Mouse (Mus musculus) kidney, postnatal 14 days (tissue): ENCODE data around the gene Pnpo.

Source experiments
- DNase-seq: peaks from one replicate; pipeline ENCODE4 v3.0.0; 2022; ENCODE audit warnings: mixed read lengths

Pnpo gene

DNA sequence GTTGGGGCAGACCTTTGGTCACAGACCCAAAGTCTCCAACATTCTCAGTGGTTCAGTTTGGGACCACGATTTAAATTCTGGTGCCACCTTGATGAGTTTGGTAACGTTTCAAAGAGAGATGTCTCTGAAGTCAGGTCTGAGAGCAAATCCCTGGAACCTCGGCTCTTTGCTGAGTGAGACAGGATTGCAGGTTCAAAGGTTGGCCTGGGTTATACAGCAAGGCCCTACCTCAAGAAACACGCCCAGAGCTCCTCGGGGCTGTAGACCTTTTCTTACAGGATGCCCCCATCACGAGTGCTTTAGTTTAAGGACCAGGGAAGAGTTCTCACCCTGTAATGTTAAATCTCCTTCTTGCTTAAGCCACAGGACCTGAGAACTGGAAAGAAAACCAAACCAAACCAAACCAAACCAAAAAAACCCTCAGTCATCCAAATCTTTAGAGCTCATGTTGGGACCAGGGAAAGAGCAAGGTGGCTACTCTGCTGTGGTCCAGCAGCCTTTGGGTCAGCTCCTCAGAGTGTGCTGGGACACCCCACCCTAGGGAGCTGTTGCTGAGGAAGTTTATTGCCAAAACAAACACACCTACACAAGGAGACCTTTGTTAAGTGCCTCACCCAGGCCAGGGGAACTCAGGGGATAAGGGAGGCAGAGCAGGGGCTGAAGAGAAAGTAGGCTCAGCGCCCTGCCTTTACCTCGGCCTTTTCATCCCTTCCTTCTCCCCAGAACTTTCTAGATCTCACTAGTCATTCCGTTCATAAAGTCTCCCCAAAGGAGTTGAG lies 7.7 kb downstream of the Pnpo start:
- DNase-seq: no peak

DNA sequence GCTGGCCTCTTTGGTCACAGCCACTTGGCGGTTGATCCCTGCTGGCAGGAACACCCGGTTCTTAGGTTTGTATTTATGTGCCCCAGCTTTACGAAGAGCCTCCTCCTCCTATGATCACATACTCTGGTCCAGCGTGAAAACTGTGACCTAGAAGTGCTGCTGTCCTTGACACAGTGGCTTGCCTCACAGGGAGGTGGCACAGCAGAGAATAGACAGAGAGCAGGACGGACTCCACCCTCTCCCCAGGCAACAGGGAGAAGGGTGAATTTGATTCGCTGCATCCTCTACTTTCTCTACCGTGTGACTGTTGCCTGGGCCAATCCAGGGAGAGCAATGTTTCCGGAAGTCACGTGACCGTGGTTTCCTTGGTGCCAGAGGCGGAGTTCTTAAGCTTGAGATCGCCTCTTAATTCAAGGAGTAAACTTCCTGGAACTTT lies 8.8 kb downstream of the Pnpo start:
- DNase-seq: peak; percentile 89

DNA sequence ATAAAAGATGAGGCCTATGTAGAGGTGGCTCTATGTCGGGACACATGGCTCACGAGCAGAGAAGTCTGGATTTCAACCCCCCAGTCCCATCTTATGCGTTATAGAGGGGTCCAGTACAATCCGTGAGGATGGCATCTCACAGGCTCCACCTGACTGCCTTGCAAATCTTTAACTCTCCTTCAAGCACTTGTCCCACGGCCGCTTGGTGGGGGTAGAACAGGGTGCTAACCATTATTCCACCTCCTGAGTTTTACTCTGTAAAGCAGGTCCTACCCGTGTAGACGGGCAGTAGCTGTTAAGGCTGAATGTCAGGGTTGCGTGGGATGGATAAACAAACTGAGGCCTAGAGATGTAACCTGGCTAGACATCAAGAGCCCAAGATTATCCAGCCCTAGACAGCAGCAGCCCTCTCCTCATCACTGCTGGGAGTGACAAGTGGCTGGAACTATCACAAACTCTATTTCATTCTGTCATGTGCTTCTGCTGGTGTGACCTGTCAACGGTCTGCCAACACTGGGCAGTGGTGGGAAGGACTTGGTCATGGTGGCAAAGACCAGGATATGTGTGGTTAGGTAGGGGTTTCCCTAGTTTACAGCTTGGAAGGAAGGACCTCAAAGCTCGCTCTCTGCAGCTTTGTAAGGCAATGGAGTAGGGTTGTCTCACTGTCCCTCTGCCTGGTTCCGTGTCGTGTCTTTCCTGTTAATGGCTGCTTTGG lies 10.1 kb downstream of the Pnpo start:
- peak; percentile 48 for DNase-seq

DNA sequence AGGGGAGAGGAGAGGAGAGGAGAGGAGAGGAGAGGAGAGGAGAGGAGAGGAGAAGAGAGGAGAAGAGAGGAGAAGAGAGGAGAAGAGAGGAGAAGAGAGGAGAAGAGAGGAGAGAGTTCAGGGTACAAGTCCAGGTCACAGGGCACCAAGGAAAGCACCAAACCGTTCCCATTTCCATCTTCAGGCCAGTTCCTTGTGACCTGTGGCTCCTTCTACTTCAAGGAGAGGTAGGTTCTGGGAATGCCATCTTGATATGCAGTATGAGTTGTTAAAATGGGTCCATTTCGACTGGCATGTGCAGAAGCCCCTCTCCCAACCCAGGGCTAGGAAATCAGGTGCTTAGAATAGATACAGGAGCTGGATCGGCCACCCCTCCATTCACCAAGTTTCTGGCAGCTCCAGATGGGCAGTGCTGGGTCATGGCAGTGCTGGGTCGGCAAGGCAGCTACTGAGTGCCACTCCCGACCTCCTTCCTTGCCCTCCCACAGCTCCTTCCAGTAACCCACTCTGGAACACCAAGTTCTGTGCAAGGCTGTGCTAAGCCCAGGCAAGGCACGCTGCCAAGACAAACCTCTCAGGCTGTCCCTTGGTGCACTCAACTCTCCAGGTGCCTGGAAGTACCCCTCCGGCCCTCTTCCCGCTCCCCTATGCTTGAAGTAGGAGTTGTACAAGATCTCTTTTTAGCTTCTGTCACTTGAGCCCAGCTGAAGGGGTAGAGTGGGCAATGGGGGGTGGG lies 12.3 kb downstream of the Pnpo start:
- DNase-seq: peak; percentile 89

DNA sequence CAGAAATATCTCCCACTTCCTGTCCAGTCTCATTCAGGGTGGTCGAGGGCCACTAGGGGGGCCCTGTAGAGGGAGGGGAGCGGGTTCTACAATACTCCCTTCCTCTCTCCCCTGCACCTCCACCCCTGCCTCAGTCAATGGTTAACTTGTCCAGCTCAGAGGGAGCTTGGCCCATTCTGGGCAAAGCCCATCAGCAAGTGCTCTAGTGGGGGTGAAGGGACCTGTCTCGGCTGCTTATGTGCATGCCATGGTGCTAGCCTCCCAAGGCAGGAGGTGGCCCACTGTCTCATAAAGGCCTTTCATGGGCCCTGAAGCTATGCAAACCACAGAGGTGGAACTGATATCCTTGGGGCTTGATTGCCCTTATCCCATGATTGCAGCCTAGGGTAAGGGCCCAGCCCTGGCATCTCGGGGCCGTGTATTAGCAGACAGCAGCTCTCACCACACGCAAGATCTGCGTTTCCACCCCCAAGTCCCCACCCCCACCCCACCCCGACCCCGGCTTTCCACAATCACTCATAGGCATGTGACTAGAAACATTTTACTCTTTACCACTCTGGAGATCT lies 13.9 kb downstream of the Pnpo start:
- DNase-seq: peak; percentile 79

DNA sequence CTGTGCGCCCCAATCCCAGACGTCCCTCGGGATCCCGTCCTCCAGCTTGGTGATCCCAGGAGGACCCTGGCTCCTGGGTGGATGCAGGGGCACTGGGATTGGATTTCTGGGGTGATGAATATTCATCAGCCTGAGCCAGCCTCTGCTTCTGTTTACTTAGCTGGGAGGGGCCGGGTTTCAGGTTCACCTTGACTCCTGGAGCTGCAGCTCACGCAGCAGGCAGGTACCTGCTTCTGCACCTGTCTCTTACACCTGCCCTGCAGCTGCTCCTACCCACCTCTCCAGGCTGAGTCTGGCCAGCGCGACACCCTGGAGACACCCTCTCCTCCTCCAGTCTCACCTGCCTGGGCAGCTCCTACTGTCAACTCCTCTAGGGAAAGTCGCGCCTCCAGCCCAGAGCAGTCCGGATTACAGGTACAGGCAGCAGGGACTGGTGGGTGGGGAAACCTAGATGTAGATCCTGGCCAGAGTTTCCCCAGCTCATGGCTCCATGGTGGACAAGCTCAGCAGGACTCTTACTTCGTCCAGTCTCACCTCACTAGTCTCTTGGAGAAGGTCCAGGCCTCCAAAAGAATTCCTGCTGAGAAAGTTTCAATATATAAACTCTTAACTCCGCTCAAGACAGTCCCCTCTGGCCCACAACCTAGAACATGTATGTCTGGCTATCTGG lies 14.6 kb downstream of the Pnpo start:
- peak; percentile 87 for DNase-seq

DNA sequence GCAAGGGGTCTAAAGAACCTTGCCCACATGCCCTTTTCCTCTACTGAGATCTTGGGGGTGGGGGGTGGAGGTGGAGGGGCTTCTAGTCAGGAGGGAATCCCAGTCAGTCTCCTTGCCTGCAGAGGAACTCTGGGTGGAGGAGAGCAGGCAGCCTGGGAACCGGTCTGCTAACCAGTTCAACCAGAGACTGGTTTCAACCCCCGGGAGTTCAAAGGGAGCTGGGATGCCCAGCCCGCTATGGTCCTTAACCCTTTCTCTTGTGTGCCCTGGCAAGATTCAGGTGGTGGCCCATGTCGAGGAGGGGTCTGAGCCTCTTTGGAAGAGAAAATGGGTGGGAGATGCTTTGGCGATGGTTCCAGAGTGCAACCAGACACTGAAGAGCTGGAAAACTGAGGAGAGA lies 15.1 kb downstream of the Pnpo start:
- DNase-seq: peak; percentile 79

DNA sequence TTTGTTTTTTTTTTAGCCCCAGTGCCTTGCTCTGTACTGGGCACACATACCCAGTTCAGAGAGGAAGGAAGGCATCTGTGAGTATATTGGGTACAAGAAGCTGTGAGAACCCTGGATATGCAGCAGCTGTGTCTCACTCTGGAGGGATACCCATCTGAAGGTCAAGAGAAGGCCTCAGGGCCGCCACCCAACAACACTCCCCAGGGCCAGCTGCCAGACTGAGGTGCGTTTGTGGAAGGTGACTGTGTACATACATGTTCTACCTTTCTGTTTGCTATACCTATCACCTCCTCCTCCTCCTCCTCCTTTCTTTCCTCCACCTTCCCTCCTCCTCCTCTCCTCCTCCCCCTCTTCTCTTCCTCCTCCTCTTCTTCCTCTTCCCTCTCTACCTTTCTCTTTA lies 15.7 kb downstream of the Pnpo start, which contains the start of gene Prr15l:
Gene Prr15l (plus strand): TSS at position 17 of the 400 bp plus-strand sequence.
- DNase-seq: no peak

DNA sequence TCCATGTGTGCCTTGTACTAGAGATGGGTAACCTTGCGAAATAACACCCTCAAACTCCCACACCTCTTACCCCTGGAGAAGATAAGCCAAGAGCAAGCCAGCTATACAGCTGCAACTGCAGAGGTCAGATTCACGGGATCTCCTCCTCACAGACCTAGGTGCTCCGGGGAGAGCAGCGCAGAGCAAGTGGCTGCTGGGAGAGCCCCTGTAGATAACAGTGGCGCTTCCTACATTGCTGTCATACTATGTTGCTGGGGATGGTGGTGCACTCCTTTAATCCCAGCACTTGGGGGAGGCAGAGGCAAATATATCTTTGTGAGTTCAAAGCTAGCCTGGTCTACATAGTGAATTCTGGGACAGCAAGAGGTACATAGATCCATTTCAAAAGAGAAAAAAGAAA lies 17.2 kb downstream of the Pnpo start:
- no peak for DNase-seq

DNA sequence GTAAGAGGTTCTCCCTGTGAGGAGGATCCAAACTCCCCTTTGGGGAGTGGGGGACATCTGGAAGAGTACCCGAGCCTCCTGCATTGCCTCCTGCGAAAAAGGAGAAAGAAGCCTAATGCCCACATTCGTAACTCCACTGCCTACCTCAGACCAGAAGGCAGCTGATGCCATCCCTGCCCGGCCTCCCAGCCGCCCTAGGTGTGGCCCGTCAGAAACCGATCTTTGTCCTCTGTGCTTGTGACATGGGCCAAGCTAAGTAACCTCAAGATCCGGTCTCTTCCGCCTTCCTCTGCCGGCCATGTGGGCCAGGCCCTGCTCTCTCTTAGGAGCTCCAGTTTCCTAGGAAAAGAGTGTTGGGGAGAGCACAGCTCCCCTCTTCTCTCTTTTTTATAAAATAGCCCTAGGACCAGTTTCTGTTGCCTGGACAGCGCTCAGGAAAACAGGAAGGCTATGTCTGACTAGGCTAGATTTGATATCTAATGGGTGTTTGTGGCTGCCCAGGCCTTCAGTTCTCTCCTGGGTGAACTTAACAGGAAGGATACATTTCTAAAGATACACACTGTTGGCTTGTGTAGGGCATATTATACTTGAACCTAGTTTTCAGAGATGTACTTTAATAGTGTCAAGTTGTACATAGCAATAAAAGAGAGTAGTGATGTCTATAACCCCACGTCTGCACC lies 18.2 kb downstream of the Pnpo start:
- DNase-seq: peak; percentile 52

DNA sequence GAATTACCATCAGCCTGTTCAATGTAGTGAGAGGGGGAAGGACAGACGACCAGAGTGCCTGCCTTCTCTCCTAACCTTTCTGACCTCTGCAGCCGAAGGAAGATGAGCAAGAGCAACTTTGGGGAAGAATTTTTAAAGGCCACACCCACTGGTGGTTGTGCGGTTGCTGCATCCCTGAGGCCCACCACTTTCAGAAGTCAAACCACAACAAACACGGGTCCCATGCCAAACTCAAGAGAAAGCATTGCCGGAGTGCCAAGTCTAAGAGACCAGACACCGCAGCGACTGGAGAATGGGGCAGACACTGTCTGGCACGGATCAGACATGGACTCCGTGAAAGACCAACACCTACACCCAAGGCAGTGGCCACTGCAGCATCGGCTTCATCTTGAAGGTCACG lies 18.9 kb downstream of the Pnpo start:
- DNase-seq: no peak

DNA sequence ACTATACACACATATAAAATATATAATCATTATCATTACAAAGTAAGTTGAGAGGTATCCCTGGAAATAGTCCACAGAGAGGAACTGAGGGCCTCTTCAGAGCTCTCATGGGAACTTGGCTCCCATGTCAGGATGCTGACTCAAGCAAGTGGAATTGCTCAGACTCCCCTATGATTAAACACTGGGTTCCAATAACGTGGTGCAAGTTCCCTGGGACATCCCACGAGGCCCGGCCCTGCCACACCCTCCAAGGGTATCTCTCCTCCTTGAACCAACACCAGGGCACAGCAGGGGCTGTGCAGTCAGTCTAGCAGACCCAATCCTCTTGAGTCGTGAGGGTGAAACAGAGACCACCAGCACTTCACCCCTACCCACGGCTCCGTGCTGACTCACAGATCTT lies 24.8 kb downstream of the Pnpo start:
- no peak for DNase-seq

DNA sequence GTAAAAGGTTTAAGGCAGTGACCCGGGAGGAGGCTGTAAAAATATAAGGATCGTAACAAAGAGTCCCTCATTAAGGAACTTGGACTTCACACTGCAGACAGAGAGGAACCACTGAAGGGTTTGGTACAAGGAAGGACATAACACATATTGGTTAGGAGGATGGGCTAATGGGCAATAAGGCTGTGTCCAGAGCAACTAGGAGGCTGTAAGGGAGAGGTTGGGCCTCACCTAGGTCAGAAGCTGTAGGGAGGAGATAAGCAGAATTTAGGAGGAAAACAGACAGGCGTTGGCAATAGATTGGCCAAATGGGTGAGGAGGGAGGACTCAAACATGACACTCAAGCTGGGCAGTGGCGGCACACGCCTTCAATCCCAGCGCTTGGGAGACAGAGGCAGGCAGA lies 26.4 kb downstream of the Pnpo start:
- DNase-seq: no peak

DNA sequence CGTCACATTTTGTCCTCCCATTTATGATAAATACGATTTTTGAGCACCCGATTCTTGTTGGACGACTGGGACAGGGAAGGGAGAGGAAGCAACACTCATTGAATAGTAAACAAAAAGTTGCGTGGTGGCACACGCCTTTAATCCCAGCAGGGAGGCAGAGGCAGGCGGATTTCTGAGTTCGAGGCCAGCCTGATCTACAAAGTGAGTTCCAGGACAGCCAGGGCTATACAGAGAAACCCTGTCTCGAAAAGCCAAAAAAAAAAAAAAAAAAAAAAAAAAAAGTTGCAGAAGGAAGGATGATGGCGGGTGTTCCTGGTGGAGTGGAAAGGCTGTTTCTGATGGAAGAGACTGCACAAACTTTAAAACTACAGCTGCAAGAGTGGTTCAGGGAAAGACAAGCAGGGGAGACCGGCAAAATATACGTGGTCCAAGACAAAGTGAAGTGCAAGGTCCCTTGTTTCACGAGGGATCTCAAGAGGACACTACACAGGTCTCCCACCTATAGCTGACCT lies 26.8 kb downstream of the Pnpo start:
- DNase-seq: no peak

DNA sequence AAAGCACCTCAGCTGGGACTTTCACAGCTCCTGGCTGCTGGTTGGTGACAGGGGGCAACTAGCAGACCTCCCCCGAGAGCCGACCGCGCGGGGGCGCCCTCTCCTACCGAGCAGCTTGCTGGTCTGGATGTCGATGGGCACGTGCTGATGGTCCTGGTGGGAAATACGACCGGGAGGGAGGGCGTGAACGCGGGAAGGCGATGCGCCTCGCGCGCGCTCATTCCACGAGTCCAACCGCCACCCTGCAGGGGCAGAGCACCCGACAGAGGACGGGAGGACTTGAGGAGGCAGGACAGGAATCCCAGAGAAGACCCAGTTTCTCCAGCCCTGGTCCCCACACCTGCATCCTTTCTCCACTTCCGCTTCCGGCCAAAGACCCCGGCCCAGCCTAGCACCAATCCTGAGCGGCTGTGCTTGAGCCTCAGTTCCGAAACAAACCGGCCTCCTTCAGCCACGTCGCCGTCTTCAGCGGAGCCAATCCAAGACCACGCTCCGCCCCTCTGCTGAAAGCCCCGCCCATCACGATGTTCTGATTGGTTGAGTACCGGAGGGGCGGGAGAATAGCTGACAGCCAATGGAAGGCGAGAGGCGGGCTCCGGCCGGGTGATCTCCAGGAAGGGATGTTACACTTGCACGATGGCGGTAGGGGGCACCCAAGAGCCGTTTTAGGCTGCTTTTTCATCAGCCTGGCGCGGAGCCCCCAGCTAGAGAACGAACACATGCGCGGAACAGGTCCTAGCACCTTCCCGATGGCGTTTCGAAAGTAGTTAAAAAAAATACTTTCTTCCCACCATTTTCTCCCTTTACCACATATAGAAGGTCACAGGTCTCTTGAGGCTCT lies 27.5 kb downstream of the Pnpo start, which contains the start of gene Cdk5rap3:
Gene Cdk5rap3 (minus strand): TSS at position 453 of the 841 bp plus-strand sequence.
- DNase-seq: peak; percentile 99

DNA sequence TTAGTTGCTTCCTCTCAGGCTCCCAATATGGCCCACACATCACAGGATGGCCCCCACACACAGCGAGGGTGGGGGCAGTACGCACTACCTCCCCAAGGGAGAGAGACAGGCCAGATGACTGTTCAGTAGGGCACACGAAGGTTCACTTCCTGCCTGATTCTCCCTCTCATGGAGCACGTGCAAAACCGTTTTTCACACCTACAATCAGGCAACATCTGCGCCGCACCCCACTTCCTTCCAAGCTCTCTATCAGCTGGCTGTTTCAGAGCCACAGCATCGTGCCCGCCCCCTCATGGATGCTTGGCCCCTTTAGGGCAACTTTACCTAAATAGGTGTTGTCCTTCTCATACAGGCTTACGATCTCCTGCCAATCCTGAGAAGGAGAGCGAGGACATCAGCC lies 31.1 kb downstream of the Pnpo start:
- no peak for DNase-seq

DNA sequence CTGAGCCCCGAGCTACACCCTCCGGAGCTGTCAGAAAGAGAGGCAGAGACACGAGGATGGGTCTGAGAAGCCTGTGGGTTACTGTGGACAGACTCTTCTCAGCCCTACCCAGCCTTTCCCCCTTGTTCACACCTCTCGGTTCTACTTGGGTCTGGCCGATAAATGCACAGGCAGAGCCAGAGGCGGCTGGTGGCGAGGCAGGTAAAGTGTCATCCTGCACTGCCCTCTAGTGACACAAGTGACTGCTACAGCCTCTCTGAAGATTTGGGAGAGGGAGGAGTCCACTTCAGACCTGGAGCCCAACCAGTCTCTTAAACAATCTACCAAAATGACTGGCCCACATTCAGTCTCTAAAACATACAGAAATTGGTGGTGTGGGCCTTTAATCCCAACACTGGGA lies 33.8 kb downstream of the Pnpo start:
- peak; percentile 86 for DNase-seq

DNA sequence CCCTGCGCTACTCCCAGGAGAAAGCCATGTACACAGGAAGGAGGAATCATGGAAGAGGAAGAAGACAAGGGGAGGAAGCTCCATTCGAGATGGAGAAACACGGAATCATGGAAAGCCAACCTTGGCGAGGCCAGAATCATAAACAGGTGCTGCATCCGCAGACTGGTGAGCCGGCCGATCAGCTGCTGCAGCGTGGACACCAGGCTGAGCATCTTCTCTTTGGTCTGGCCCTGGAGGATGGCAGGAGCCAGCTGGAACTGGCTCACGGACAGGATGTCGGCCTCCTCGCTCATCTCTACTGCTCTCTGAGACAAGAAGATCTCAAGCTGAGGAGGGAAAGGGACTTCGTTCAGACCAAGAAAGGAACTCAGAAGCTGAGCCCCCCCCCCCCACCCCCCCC lies 35.2 kb downstream of the Pnpo start:
- DNase-seq: no peak

DNA sequence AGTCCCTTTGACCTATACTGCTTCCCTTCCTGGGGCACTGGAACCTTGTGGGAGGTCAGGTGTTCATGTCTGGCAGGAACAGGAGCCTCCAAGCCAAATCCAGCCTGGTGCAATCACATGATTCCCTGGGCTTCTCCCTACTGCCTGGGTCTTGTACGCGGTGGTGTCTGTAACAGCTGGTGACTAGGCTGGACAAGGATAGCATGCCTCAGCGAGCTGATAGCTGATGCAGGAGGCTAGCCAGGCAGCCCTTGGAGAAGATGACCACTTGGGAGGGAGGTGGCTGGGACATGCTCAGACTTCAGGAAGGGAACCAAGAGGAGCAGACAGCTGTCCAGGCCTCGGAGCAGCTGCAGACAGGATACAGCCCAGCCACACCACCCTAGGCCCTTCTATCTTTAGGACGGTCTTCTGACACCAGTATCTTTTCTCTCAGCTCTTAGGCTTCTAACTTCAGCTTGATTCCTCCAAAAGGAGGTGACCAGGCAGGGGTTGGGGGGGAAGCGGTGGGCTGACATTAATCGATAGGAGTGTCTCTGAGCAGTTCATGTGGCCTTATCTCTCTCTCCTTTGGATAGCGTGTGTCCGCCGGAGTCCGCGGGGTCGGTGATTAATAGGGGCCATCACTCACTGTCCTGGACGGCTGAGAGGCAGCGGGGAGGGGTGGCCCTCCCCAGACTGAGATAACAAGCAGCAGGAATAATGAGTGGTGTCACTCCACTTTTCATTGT lies 37.2 kb downstream of the Pnpo start:
- peak; percentile 50 for DNase-seq
